Mouse (Mus musculus): ENCODE data around the gene Timm17a.

The Timm17a gene

GRCm38 (mm10) chr1:135313284-135314031, at the start of gene Timm17a:
TSS of gene Timm17a (minus strand) at chr1:135313778.
- DNase-seq (ENCODE audit: low read depth, low spot score), result peak; percentile 95

GRCm38 (mm10) chr1:135362115-135362514, 48.5 kb upstream of the Timm17a start:
- no peak for DNase-seq (ENCODE audit: low read depth, low spot score)

DNA sequence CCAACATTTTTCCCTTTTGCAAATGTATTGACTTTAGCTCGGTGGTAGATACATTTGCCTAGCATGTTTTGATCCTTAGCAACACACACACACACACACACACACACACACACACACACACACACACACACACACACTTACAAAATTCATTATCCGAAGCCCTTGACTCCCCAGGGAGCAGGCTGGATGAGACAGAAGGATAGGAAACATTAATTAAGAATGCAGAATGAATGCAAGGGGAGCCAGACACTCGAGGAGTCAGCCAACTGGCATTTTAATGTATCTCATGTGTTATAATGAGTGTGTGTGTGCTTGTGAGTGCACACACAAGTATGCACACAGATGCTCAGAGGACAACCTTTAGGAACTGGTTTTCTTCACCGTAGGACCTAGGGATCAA, 47.9 kb upstream of the Timm17a start:
- no peak for DNase-seq (ENCODE audit: low read depth, low spot score)

DNA sequence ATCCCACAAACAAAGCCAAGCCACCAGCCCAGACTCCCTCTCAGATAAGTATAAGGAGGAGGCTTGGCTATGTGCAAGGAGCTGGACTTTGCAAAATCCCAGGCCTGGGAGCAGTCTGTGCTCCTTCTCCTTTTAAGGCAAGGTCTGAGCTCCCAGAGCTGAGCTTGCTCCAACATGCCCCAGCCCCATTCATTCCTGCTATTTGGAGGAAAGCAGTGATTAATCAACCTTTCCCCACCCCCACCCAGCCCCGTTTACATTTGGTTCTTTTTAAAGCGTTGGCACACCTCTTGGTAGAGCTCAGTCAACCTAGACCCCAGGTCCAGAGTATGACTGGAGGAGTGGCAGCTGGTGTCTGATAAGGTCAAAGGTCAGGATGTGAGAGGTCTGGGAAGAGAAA, 45.5 kb upstream of the Timm17a start:
- DNase-seq (ENCODE audit: low read depth, low spot score), result no peak

GRCm38 (mm10) chr1:135351953-135352352, 38.4 kb upstream of the Timm17a start:
- peak; percentile 71 for DNase-seq (ENCODE audit: low read depth, low spot score)

GRCm38 (mm10) chr1:135347498-135348169, 34.1 kb upstream of the Timm17a start:
- DNase-seq (ENCODE audit: low read depth, low spot score), result peak; percentile 86

- DNase-seq (ENCODE audit: low read depth, low spot score), result peak; percentile 38
These were observed 33.3 kb upstream of the Timm17a start for GRCm38 (mm10) chr1:135346891-135347290.

DNA sequence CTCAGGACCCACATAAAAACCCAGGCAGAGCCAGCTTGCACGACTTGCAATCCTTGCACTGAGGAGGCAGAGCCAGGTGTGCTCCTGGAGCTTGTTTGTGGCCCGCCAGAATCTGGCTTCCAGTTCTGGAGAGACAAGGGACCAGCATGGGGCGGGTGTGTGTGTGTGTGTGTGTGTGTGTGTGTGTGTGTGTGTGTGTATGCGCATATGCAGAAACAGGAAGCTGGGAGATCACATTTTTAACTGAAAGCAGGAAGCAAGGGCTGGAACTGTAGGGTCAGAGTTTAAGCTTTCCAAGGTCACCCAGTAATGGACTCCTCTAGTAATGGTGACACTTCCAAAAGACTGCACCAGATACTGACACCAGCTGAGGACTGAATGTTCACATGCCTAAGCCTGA, 30.4 kb upstream of the Timm17a start:
- DNase-seq (ENCODE audit: low read depth, low spot score), result no peak

DNA sequence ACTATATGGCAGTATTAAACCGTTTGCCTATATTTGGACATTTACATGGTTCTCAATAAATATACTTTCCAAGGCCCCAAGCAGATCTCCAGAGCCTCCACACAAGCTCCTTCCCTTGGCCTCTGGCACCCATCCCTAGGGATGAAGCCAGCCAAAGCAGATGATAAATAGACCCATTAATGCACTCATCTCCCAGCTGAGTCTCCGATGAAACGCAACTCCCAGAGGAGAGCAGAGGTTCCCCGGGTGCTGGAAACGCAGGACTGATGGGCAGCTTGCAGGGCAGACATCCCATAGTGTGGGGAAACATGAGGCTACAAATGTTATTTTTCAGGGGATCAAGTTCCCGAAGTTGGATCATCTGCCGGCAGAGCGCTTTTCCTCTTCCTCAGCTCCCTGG, 28.4 kb upstream of the Timm17a start:
- DNase-seq (ENCODE audit: low read depth, low spot score), result no peak

DNA sequence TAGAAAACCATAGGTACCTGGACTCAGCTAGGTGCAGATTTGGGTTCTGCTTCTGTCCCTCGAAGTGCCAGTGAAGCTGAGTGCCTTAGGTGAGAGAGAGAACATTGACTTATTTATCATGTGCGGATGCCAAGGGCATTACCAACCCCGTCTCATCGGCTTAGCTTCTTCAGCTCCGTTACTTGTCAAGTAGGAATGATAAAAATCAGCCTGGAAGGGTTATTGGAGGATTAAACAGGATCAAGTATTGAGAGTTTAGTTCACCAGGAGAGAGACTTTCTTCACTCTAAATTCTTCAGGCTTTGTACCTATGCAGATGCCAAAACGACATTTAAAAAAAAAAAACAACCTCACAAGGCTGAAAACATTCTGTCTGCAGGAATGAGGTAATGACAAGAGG, 17.0 kb upstream of the Timm17a start:
- DNase-seq (ENCODE audit: low read depth, low spot score), result no peak

DNA sequence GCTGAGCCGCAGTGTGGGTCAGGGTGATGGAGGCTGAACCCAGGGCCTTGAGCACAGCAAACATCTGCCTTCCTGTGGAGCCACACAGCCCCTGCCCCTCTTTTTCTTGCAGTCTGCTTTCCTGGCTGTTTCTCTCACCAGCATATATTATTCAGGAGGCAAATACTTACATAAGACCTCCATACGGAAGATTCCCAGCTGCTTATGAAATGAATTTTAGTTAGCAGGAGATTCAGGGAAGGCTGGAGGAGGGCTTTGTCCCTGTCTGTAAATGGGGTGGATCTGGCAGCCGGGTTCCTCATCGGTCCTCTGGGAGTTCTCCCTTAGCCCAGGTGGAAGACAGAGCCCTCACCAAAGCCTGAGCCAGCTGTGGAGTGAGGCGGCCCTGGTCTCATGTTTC, 14.8 kb upstream of the Timm17a start:
- no peak for DNase-seq (ENCODE audit: low read depth, low spot score)

DNA sequence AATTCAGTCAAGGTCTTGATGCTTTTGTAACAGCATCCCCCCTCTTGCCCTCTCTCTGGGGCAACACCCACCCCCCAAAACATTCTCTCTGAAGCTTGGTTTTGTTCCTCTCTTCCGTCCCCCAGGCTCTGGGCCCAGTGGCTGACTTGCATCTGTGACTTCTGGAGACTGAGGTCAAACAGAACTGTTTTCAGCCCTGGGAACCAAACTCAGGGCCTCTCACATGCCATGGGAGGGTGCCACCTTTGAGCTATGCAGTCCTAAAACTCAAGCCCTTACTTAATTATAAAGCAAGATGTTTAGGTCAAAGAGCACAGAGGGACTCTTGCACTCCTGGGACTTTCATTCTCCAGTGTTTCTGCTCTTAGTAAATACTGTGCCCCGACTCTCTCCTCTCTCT, 12.4 kb upstream of the Timm17a start:
- no peak for DNase-seq (ENCODE audit: low read depth, low spot score)

GRCm38 (mm10) chr1:135324571-135324970, 11.0 kb upstream of the Timm17a start, which contains the start of gene Lmod1:
TSS of gene Lmod1 (plus strand) at chr1:135324807.
- peak; percentile 52 for DNase-seq (ENCODE audit: low read depth, low spot score)

DNA sequence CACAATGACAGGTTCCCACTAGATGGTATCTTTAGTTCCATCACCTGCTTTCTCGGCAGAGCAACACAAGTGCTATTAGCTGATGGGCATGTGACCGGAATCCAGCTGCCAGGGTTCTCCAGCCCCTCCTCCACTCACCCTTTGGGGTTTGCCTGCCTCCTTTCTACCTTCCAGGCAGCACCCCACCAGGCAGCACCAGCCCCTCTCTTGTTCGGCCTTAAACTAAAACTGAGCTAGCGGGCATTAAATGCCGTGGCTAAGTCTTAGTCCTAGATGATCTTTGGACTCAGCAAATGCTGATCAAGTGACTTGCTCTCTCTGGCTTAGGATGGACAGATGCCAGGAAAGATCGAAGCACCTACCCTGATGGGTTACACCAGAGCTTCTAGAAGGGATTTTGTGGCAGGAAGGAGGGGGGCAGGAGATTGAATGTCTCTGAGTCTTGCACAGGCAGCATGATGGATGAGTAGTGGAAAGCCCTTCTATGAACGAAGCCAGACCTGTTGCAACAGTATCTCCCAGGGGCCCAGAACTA, 9.9 kb upstream of the Timm17a start:
- DNase-seq (ENCODE audit: low read depth, low spot score), result peak; percentile 33

DNA sequence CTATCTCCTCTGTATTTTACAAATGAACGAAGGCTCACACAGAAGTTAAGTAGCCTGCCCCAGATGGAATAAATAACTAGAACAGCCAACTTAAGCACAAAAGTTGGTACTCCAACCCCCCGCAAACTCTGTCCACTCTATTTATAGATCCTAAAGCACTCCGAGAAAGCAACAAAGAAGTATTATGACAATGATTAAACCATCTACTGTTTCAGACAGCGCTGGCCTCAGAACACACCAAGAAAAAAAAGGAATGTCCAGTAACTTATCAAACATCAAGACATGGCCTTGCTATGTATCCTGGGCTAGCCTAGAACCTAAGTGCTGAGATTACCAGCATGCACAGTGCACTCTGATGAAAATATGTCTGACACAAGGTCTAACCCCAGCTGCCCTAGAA, 1.4 kb downstream of the Timm17a start:
- no peak for DNase-seq (ENCODE audit: low read depth, low spot score)

GRCm38 (mm10) chr1:135311356-135311755, 2.2 kb downstream of the Timm17a start:
- peak; percentile 25 for DNase-seq (ENCODE audit: low read depth, low spot score)

DNA sequence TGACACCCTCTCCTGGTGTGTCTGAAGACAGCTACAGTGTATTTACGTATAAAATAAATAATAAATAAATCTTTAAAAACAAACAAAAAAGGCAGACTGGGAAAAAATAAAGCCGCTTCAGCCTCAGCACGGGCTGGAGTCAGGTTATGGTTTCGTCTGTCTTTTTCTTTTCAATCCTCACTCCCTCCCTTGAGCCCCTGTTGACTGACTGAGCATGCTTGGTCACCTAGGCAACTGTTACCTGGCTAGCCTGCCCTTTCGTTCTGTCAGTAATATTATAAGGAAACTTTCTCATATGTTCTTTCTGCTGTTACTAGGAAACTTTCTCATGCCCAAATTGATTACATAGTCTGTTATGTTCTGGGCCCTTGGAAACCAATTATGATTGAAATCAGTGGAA, 22.7 kb downstream of the Timm17a start:
- no peak for DNase-seq (ENCODE audit: low read depth, low spot score)

DNA sequence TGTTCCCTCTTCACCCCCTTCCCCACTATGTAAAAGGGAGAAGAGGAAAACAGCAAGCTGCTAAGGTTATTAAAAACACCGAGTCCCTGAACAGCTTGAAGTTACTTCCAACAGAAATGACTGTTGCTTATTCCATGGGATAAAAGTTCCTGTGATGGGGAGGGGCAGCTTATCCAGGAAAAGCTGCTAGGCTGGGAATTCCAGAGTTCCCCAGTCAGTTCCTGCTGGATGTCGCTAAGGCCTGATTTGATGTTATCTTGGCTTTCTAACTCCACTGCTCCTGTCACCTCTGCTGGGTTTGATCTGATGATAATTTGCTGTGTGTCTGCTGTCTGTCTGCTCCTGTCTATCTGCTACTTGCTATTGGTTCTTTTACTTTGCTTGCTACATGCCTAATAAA, 27.3 kb downstream of the Timm17a start:
- no peak for DNase-seq (ENCODE audit: low read depth, low spot score)

DNA sequence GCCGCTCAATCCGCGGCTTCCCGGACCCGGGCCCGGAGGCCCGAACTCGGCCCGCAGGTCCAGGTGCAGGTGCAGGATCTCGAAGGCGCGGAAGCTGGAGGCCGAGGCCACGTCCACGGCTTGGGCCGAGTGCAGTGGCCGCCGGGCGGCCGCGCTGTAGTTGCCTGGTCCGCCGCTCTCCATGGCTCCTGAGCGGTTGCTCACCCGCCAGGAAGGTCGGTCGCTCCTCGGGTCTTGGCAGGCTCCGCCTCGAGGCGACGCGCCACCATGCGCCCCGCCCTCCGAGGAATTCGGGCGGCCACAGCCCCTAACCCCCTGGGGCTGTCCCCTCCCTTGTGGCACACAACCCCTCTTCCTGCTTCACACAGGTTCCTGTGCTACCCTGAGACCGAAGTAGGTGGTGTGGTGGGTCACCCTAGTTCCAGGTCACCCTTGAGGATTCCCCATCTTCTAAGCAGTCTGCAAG, 29.7 kb downstream of the Timm17a start, which contains the start of gene Rnpep:
TSS of gene Rnpep (minus strand) at position 259 of the 466 bp plus-strand sequence.
- peak; percentile 38 for DNase-seq (ENCODE audit: low read depth, low spot score)

- peak; percentile 22 for DNase-seq (ENCODE audit: low read depth, low spot score)
These were observed 30.2 kb downstream of the Timm17a start for GRCm38 (mm10) chr1:135283287-135283825.

- peak; percentile 9 for DNase-seq (ENCODE audit: low read depth, low spot score)
These were observed 30.9 kb downstream of the Timm17a start for GRCm38 (mm10) chr1:135282536-135283286.

DNA sequence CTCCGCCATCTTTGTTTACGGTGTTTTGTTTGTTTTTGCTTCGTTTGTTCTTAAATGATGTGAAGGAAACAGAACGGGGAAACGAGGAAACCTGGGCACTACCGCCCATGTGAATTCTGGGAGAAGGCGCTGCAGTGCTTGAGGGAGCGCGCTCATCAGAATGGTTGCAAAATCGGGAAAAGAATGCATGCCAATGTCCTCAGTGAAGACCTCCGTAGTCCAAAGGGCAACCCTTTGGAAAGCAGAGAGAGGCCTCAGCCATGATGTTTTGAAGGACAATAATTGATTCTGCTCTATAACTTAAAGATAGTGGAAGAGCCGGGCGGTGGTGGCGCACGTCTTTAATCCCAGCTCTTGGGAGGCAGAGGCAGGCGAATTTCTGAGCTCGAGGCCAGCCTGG, 31.7 kb downstream of the Timm17a start:
- no peak for DNase-seq (ENCODE audit: low read depth, low spot score)

Data from 3T3-L1 (cell line).